Mouse (Mus musculus): ENCODE measurements around the gene Gm5244.

- TF ChIP-seq CTCF (IDR thresholded peaks at IDR 0.05; ENCODE audit: insufficient read depth, low read length), result no peak
- TF ChIP-seq POLR2A (IDR thresholded peaks at IDR 0.05; ENCODE audit: borderline replicate concordance, extremely low read depth, low read depth, low read length), result no peak
These were observed 40.3 kb upstream of the Gm5244 start for GRCm38 (mm10) chr19:12806214-12806613.

Measured in lung, adult 2 months (tissue).